Mouse (Mus musculus) thymus, postnatal 0 days (tissue): ENCODE measurements around the gene Cdk6. TPM values are rescaled to one million over a fixed set of nuclear protein-coding genes. Genes with fewer than 3 reads are reported as not detected.
"Not testable (repeated sequence)": the region's sequence is repeated elsewhere in the genome, so short reads cannot be mapped to it uniquely, and the experiment has no call there.

Experiments
- DNase-seq: peaks from one replicate; pipeline ENCODE4 v3.0.0-alpha.2; 2015; ENCODE audit warnings: low spot score
- polyA plus RNA-seq: library from polyadenylated mRNA; unstranded; fragments of >200 nt; fragmentation: Nextera tagmentation; extraction: Ambion mirVana; gene quantifications from 2 replicates; pipeline ENCODE4 v1.2.1, GENCODE M21; 2015

Gene Cdk6
- polyA plus RNA-seq, 1 experiment from 2014 or later = 61.5 TPM

DNA sequence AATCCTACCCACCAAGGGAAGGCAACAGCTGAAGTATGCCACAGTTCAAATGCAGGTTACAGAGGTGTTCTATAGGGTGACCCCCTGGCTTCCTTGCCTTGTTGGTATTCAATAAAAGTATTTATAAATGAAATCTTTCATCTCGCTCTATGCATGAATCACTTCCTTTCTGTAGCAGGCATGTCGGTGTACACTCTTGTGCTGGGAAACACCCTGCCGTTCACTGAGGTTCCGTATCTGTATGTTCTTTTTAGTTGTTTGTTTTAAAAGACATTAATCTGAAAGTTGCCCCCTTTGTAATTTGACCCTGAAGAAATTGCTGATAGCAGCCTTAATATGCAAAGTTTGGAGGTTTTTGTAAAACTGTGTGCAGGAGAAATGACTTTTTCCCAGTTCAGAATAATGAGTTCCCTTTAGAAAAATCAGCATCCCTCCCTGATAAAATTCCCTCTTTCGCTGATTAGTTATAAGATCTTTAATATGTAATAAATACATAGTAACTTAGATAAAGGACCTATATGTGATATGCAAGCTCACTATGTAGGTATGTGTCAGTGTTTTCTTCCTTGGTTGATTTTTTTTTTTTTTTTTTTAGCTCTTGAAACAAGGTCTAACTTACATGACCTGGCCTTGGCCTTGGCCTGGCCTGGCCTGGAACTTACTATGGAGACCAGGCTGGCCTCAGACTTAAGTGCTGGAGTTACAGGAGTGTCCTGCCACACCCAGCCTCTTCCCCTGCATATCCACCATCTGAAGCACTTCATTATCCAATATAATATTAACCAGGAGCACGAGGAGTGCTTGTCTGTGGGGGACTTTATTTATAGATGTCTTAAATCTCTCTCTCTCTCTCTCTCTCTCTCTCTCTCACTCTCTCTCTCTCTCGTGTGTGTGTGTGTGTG is 167.4 kb downstream of the Cdk6 start:
- DNase-seq = no peak

GRCm38 (mm10) chr5:3509503-3509902 is 168.2 kb downstream of the Cdk6 start:
- DNase-seq = no peak

DNA sequence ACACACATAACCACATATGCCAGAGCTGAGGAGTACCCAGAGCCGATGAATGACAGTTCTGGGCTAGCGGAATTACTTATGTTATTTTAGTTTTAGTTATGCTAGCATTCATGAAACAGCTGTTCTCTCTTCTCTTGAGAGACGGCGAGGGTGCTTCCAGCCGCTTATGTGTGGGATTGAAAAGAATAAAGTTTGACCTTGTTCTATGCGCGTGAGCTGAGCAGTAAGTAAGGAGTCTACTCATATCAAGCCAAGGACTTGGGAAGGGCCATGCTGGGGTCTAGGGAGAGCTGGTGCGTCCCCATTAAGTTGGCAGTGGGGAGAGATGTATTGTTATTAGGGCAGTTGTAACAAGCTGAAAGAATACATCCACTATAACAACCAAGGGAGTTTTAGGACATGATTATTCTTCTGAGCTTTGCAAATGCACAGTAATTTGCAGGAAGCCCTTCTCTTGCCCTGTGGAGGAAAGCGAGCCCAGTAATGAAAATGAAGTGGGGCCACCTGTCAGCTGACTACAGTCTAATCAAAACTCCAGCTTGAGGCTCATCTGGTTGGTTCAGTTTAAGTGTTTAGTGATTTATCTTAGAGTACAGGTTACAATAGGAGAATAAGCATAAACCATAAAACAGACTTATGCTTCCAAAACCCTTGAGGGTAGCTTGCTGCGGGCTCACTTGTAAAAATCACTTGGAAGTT is 170.0 kb downstream of the Cdk6 start:
- no peak for DNase-seq

DNA sequence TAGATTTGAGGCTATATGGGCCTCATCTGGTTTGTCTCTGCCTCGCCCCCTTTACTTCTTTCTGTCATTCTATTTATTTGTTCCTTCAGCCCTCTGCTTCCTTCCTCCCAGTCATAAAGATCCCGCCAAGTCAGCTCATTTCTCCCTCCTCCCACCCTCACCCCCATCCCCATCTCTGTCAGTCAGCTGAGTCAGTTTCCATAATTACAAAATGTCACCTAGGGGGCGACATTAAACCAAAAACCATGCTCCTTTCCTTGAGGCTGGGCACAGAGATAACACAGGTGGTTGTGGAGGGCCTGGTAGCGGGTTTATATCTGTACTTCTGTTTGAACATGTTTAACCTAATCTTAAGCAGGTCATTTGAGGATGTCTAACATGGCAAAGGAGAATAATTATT is 171.3 kb downstream of the Cdk6 start:
- DNase-seq = peak; percentile 60

- DNase-seq = no peak
Measured at GRCm38 (mm10) chr5:3514901-3515311, 173.6 kb downstream of the Cdk6 start.

DNA sequence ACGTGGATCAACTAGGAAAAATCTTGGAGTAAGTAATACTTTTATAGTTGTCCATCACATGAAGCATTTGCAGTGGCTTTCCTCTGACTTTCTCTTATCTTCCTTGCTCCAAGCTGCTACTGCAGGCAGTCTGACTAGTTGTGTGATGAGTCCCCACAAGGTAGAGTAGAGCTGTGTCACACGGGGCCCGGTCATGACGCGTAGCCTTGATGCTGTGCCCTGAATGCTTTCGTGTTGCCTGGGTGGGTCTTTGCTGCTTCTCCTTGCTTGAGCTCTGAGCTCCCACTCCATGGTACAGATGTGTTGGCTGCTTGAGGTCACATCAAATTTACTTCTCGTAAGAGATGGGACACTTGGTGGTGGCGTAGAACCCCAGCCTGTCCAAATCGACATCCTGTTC is 174.2 kb downstream of the Cdk6 start:
- DNase-seq = no peak

GRCm38 (mm10) chr5:3516481-3517075 is 175.3 kb downstream of the Cdk6 start:
- DNase-seq = peak; percentile 47

DNA sequence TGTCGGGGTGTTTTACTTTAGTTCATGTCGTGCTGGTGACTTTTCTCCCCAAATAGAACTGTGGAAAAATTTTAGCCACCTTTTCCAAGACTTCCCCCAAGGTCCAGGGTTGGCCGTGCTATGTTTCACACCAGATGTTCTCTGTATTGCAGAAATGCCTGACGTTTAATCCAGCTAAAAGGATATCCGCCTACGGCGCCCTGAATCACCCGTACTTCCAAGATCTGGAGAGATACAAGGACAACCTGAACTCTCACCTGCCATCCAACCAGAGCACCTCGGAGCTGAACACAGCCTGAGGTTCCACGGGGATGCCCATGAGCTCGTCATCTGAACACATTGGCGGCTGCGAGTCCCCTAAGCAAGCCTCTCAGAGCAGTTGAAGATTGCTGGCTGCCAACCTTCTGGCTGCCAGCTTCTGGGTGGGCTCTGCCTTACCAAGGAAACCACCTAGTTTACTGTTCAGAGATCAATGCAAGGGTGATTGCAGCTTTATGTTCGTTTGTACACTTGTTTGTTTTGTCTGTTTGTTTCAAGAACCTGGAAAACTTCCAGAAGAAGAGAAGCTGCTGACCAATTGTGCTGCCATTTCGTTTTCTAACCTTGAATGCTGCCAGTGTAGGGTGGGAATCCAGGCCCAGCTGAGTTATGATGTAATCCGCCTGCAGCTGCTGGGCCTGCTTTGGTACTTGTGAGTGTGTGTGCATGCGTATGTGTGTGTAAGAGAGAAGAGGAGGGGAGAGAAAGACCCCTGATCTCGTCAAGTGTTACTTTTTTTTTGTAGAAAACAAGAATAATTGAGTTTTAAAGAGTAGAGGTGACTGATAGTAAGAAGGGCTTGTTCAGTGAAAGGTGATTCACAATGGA is 179.4 kb downstream of the Cdk6 start:
- no peak for DNase-seq

GRCm38 (mm10) chr5:3521741-3522140 is 180.5 kb downstream of the Cdk6 start:
- DNase-seq = no peak

DNA sequence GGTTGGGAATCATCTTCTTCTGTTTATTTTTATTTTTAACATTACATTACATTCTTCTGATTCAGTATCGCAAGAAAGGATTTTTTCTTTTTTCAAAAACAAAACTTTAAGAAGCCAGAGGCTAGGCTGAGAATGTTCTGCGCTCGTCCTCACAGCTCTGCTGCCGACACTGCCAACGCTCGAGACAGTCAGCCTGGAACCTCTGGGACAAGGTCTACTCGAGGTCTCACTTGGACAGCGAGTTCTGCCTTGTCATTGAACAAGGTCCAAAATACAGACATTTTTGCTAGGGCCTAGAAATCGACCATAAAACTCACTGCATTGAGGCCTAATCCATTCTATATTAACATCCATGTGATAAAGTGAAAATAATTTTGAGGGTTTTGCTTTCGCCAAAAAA is 181.5 kb downstream of the Cdk6 start:
- no peak for DNase-seq

GRCm38 (mm10) chr5:3527041-3527691 is 185.9 kb downstream of the Cdk6 start:
- DNase-seq = no peak

DNA sequence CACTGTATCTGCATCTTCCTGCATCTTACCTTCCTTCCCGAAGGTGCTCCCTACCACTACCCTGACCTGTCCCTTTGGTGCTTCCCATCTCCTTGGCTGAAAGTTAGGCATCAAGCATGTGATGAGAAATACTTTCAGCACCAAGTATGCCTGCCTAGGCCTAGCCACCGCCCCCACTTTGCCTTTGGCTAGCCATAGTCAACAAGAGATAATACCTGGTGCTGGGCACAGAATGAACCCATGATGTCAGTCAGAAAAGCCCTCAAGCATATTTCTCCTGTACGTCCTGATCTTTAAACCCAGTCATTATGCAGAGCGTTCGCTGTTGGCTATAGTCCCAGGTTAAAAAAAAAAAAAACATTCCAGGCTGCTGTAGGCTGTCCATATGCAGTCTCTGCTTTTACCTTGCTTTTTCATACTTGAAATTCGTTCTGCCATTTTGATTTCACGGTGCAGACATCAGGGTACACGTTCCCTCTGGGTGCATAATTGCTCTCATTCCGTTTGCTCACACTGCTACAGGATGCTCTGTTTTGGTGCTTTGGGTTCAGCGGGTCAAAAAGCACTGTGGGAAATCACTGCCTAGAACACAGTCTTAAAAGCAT is 188.4 kb downstream of the Cdk6 start:
- DNase-seq = no peak

DNA sequence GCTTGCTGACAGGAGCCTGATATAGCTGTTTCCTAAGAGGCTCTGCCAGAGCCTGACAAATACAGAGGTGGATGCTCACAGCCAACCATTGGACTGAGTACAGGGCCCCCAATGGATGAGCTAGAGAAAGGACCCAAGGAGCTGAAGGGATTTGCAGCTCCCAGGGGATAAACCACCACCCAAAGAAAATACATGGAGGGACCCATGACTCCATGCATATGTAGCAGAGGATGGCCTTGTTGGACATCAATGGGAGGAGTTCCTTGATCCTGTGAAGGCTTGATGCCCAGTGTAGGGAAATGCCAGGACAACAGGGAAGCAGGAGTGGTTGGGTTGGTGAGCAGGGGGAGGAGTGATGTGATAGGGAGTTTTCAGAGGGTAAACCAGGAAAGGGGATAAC is 190.8 kb downstream of the Cdk6 start:
- not testable (repeated sequence) for DNase-seq

GRCm38 (mm10) chr5:3536592-3537212 is 195.4 kb downstream of the Cdk6 start:
- DNase-seq = no peak

DNA sequence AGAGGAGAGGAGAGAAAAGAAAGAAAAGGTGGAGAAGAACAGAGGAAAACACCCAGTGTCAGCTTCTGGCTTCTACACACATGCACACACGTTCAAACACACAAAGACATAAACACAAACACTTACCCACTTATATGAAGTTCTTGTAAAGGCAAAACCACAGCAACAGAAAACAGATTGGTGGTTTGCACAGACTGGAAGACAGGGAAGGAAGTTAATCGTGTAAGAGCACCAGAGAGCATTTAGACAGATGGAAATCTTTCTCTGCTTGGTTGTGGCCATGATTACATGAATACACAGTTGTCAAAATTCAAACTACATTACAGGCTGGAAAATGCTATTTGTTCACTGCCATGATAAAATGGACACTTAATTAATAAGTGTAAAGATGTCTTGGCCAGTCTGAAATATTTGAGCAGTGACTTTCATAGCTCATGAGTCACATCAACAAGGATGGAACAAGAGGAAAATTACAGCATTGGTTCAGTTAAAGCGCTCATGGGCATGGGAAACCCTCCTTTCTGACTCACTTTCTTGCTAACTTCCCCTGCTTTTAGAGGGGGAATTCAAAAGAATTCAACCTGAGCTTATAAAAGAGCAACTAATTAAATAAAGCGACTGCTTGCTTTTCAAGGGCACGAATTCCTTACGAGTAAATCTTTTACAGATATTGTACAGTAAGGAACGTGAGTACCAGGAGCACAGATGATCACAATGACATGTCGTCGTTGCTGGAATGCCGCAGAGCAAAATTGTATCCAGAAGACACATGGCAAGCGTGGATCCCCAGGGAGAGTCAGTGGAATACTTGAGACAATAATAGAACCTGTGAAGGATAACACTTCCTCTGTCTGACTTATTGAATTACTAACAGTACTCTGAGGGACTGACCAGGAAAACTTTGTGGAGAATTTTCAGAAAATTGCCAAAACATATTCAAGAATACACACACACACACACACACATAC is 197.5 kb downstream of the Cdk6 start:
- no peak for DNase-seq

DNA sequence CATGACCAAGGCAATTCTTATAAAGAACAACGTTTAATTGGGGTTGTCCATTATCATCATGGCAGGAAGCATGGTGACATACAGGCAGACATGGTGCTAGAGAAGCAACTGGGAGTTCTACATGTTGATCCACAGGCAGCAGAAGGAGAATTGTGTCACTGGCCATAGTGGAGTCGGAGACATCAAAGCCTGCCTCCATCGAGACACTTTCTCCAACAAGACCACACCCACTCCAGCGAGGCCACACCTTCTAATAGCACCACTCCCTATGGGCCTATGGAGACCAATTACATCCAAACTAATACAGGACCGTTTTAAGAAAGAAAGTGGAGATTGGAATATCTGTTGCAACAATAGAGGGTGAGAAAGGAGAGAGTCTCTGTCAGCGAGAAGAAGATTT is 200.6 kb downstream of the Cdk6 start:
- no peak for DNase-seq

- peak; percentile 92 for DNase-seq
Measured at GRCm38 (mm10) chr5:3543629-3544479, 202.6 kb downstream of the Cdk6 start, which contains the start of gene Fam133b. Gene Fam133b, plus strand, starts transcription at chr5:3543833.

DNA sequence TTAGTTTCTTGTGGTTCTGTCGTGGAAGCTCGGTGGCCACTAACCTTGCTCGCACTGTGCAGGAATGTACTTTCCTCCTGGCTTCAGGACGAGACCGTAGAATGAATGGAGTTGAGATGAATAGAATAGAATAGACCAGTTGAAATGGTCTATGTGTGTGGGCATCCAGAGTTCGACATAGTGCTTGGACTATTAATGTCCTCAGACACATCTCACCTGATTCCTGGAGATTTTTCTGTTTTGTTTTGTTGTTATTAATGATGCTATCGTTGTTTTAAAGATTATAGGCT is 203.1 kb downstream of the Cdk6 start:
- no peak for DNase-seq
